Mouse (Mus musculus) testis, postnatal 10 days (tissue): ENCODE measurements around the gene Son.
A peak's percentile ranks its signal among the peaks of the same experiment; 100 is the strongest.

ENCODE experiments used
- DNase-seq: peaks from one replicate; pipeline ENCODE4 v3.0.0; 2021; ENCODE audit warnings: low spot score

Gene Son

GRCm38 (mm10) chr16:91639636-91640035 lies 7.7 kb upstream of the Son start:
- no peak for DNase-seq

- DNase-seq = no peak
Observed at GRCm38 (mm10) chr16:91640171-91640570, 7.1 kb upstream of the Son start.

GRCm38 (mm10) chr16:91644901-91645300 lies 2.4 kb upstream of the Son start:
- peak; percentile 36 for DNase-seq

GRCm38 (mm10) chr16:91645420-91645819 lies 1.9 kb upstream of the Son start:
- DNase-seq = peak; percentile 19

GRCm38 (mm10) chr16:91645995-91646602 lies 1.2 kb upstream of the Son start:
- peak; percentile 44 for DNase-seq

GRCm38 (mm10) chr16:91646681-91647419 lies 456 bp upstream of the Son start, which contains the start of gene Gart:
TSS of gene Gart (minus strand) at chr16:91646952.
- peak; percentile 95 for DNase-seq

- peak; percentile 93 for DNase-seq
Observed at GRCm38 (mm10) chr16:91648220-91648550, 879 bp downstream of the Son start.

GRCm38 (mm10) chr16:91649246-91649645 lies 1.9 kb downstream of the Son start:
- no peak for DNase-seq

GRCm38 (mm10) chr16:91649781-91650180 lies 2.5 kb downstream of the Son start:
- DNase-seq = no peak

- no peak for DNase-seq
Observed at GRCm38 (mm10) chr16:91652191-91652590, 4.9 kb downstream of the Son start.

GRCm38 (mm10) chr16:91655285-91655684 lies 8.0 kb downstream of the Son start:
- DNase-seq = no peak

GRCm38 (mm10) chr16:91657285-91657684 lies 10.0 kb downstream of the Son start:
- DNase-seq = no peak

GRCm38 (mm10) chr16:91658471-91658870 lies 11.2 kb downstream of the Son start:
- DNase-seq = no peak

GRCm38 (mm10) chr16:91659798-91660197 lies 12.5 kb downstream of the Son start:
- no peak for DNase-seq

- no peak for DNase-seq
Observed at GRCm38 (mm10) chr16:91661397-91661796, 14.1 kb downstream of the Son start.

- DNase-seq = no peak
Observed at GRCm38 (mm10) chr16:91662336-91662735, 15.0 kb downstream of the Son start.

- no peak for DNase-seq
Observed at GRCm38 (mm10) chr16:91663795-91664194, 16.5 kb downstream of the Son start.

- no peak for DNase-seq
Observed at GRCm38 (mm10) chr16:91674500-91674899, 27.2 kb downstream of the Son start.

GRCm38 (mm10) chr16:91678147-91678911 lies 31.0 kb downstream of the Son start:
- DNase-seq = no peak

- DNase-seq = no peak
Observed at GRCm38 (mm10) chr16:91680656-91681055, 33.4 kb downstream of the Son start.

GRCm38 (mm10) chr16:91685526-91685925 lies 38.2 kb downstream of the Son start:
- no peak for DNase-seq

- DNase-seq = no peak
Observed at GRCm38 (mm10) chr16:91686369-91686768, 39.1 kb downstream of the Son start.

- DNase-seq = no peak
Observed at GRCm38 (mm10) chr16:91688023-91688618, 40.8 kb downstream of the Son start.
